Mouse (Mus musculus): ENCODE data around the gene Alkbh8.

DNA sequence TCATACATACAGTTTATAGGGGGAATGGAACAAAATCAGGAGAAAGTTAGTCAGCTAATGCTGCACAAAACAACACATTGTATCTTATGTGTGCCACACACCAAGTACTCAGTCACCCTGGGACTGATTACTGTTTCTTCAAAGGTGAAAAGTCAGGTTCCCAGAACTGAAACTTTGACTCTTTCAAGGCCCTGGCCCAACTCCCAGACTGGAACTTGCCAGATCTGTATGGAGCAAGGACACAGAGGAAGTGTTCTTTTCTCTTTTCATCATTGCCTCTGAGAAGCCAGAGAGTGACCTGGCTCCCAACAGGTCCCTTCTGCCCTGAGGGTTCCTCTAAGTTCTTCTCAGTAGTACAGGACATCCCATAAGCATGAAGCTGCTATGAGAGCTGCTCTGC is 10.2 kb downstream of the Alkbh8 start:
- no peak for TF ChIP-seq CTCF (IDR thresholded peaks at IDR 0.05; ENCODE audit: extremely low read depth, insufficient read depth, insufficient read length, insufficient replicate concordance)
- TF ChIP-seq POLR2A (IDR thresholded peaks at IDR 0.05; ENCODE audit: low read depth, low read length): no peak
